Mouse (Mus musculus): ENCODE results near the gene Trim30a. TPM values are rescaled to one million over a fixed set of nuclear protein-coding genes. Genes with fewer than 3 reads are reported as not detected.

Gene Trim30a
- polyA plus RNA-seq, 1 experiment from 2014 or later: 1.3 TPM

DNA sequence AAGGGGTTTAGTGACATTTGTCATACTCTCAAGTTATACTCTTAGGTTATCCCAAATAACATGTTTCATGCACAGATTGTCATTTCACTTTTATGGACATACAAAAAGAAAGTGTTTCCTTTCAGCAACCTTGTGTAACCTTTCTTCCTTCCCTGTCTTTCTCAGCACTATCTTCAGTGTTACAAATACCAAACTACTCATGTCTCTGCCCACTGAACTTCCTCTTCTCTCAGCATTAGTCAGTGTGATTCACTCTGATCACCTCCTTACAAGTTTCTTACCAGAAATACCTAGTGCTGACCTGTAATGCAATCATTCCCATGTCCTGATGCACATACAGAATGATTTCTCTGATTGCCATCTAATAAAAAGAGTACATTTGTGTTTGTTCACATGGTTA, 98.7 kb downstream of the Trim30a start:
- no peak for ATAC-seq (ENCODE audit: low FRiP score)
- H3K36me3 ChIP-seq: no peaks in the 10 kb centered on the region
- no peaks in the 10 kb centered on the region for H3K27me3 ChIP-seq
- no peak overlapping the region for H3K9ac ChIP-seq
- no peak overlapping the region for H3K4me2 ChIP-seq (replicated peaks)
- no peak overlapping the region for H3K4me3 ChIP-seq
- H3K27ac ChIP-seq: no peak overlapping the region
- no peaks in the 10 kb centered on the region for H3K4me1 ChIP-seq
- no peaks in the 10 kb centered on the region for H3K9me3 ChIP-seq (replicated peaks)

Other genes starting within 250 kb of the Trim30a start
- gene Trim6, start 246.4 kb downstream of the Trim30a start, polyA plus RNA-seq (2016; fragmentation: Nextera tagmentation; extraction: Ambion mirVana): 1.7 and 1.8 TPM in 2 replicates
- gene Trim34a, start 220.7 kb downstream of the Trim30a start, polyA plus RNA-seq (2016; fragmentation: Nextera tagmentation; extraction: Ambion mirVana): 0.90 and 1.4 TPM in 2 replicates
- gene Trim5, start 177.1 kb downstream of the Trim30a start, polyA plus RNA-seq (2016; fragmentation: Nextera tagmentation; extraction: Ambion mirVana): 0.07 and 0.14 TPM in 2 replicates
- 3.4 and 4.2 TPM in 2 replicates for gene Trim12a, start 149.7 kb downstream of the Trim30a start, polyA plus RNA-seq (2016; fragmentation: Nextera tagmentation; extraction: Ambion mirVana)
- gene Trim34b, start 135.7 kb downstream of the Trim30a start, polyA plus RNA-seq (2016; fragmentation: Nextera tagmentation; extraction: Ambion mirVana): not detected in 2 replicates
- gene Trim12c, start 111.8 kb downstream of the Trim30a start, polyA plus RNA-seq (2016; fragmentation: Nextera tagmentation; extraction: Ambion mirVana): 1.0 and 1.3 TPM in 2 replicates
- not detected in 2 replicates for gene Trim30b, start 95.3 kb downstream of the Trim30a start, polyA plus RNA-seq (2016; fragmentation: Nextera tagmentation; extraction: Ambion mirVana)
- gene Trim30c, start 64.4 kb downstream of the Trim30a start, polyA plus RNA-seq (2016; fragmentation: Nextera tagmentation; extraction: Ambion mirVana): not detected in 2 replicates
- 0.12 and 0.25 TPM in 2 replicates for gene Trim30d, start 42.7 kb upstream of the Trim30a start, polyA plus RNA-seq (2016; fragmentation: Nextera tagmentation; extraction: Ambion mirVana)
- gene Olfr651, start 84.9 kb upstream of the Trim30a start, polyA plus RNA-seq (2016; fragmentation: Nextera tagmentation; extraction: Ambion mirVana): not detected in 2 replicates
- gene Olfr652, start 95.7 kb upstream of the Trim30a start, polyA plus RNA-seq (2016; fragmentation: Nextera tagmentation; extraction: Ambion mirVana): not detected in 2 replicates
- not detected in 2 replicates for gene Olfr653, start 112.1 kb upstream of the Trim30a start, polyA plus RNA-seq (2016; fragmentation: Nextera tagmentation; extraction: Ambion mirVana)
- not detected in 2 replicates for gene Olfr654, start 121.8 kb upstream of the Trim30a start, polyA plus RNA-seq (2016; fragmentation: Nextera tagmentation; extraction: Ambion mirVana)
- not detected in 2 replicates for gene Olfr655, start 136.6 kb upstream of the Trim30a start, polyA plus RNA-seq (2016; fragmentation: Nextera tagmentation; extraction: Ambion mirVana)
- not detected in 2 replicates for gene Olfr656, start 148.8 kb upstream of the Trim30a start, polyA plus RNA-seq (2016; fragmentation: Nextera tagmentation; extraction: Ambion mirVana)
- not detected in 2 replicates for gene Olfr657, start 159.6 kb upstream of the Trim30a start, polyA plus RNA-seq (2016; fragmentation: Nextera tagmentation; extraction: Ambion mirVana)
- gene Olfr658, start 182.1 kb upstream of the Trim30a start, polyA plus RNA-seq (2016; fragmentation: Nextera tagmentation; extraction: Ambion mirVana): not detected in 2 replicates
- not detected in 2 replicates for gene Olfr659, start 201.6 kb upstream of the Trim30a start, polyA plus RNA-seq (2016; fragmentation: Nextera tagmentation; extraction: Ambion mirVana)
- gene Olfr661, start 221.3 kb upstream of the Trim30a start, polyA plus RNA-seq (2016; fragmentation: Nextera tagmentation; extraction: Ambion mirVana): not detected in 2 replicates